Mouse (Mus musculus) erythroblast, embryonic 14.5 days (primary cell): ENCODE data around the gene Dtnb.

Experiments used
- GATA1 ChIP-seq: IDR thresholded peaks from 2 replicates; pipeline ENCODE4 v1.6.1; 2012; ENCODE audit warnings: low read length, inconsistent platforms, mixed read lengths
- TAL1 ChIP-seq: IDR thresholded peaks from 3 replicates; pipeline ENCODE4 v1.6.1; 2012; ENCODE audit warnings: low read length, inconsistent platforms, mixed read lengths

DNA sequence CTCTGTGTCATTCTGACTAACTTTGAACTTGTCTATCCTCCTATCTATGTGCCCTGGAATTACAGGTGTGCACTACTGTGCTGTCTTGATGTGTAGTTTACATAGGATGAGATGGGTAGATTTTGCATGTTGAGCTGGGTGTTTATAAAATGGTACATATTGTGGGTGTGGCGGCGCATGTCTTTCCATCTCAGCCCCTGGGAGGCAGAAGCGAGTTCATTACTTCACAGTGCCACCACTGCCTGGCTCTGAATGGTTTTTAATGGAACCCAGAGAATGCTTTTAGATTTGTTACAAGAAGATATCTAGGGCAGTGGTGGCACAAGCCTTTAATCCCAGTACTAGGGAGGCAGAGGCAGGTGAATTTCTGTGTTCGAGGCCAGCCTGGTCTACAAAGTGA, 2.5 kb downstream of the Dtnb start:
- TF ChIP-seq GATA1 (no peak), TAL1 (no peak)
